Mouse (Mus musculus) small intestine, adult 2 months (tissue): ENCODE data around the gene Csde1. TPM values are rescaled to one million over a fixed set of nuclear protein-coding genes. Genes with fewer than 3 reads are reported as not detected.

Experiments used
- H3K27ac ChIP-seq: fragments of 200-500 bp; 2 replicates; pipeline ENCODE4 v1.5.1; 2012; ENCODE audit warnings: low read depth, low read length, control low read depth, inconsistent platforms; ENCODE audit not compliant: insufficient read depth
- H3K27me3 ChIP-seq: fragments of 200-500 bp; 2 replicates; pipeline ENCODE4 v1.6.1; 2012; ENCODE audit warnings: mild to moderate bottlenecking, moderate library complexity, low read length, inconsistent platforms; ENCODE audit not compliant: control insufficient read depth, insufficient read depth
- H3K36me3 ChIP-seq: fragments of 200-500 bp; 2 replicates; pipeline ENCODE4 v1.6.1; 2012; ENCODE audit warnings: mild to moderate bottlenecking, low read length, control low read depth, inconsistent platforms; ENCODE audit not compliant: control insufficient read depth, insufficient read depth
- H3K4me1 ChIP-seq: fragments of 200-500 bp; 2 replicates; pipeline ENCODE4 v1.6.1; 2012; ENCODE audit warnings: low read length, inconsistent platforms, mixed read lengths; ENCODE audit not compliant: control insufficient read depth, insufficient read depth, insufficient read length
- H3K4me3 ChIP-seq: fragments of 200-500 bp; 2 replicates; pipeline ENCODE4 v1.5.1; 2012; ENCODE audit warnings: low read depth, mild to moderate bottlenecking, control low read depth, inconsistent platforms, low read length, moderate library complexity
- CTCF ChIP-seq: fragments of 200-500 bp; IDR thresholded peaks from 2 replicates; pipeline ENCODE4 v1.5.1; 2012; ENCODE audit warnings: low read depth, mild to moderate bottlenecking, control low read depth, inconsistent platforms, low read length, moderate library complexity, mixed read lengths; ENCODE audit not compliant: insufficient replicate concordance, insufficient read length; ENCODE audit errors: extremely low read depth
- POLR2A ChIP-seq: fragments of 200-500 bp; IDR thresholded peaks from 2 replicates; pipeline ENCODE4 v1.6.1; 2012; ENCODE audit warnings: low read depth, mild to moderate bottlenecking, control low read depth, inconsistent platforms, low read length, moderate library complexity
- WGBS: fragments of 180-500 bp; shearing (Covaris S2); methylation state at CpG from one replicate; pipeline ENCODE4 v1.1.7; 2018; 5-methylcytosine and 5-hydroxymethylcytosine counted together
- polyA plus RNA-seq: library from polyadenylated mRNA; depleted of rRNA; stranded (reverse); fragments of >200 nt; gene quantifications from 2 replicates; pipeline ENCODE4 v1.2.3, GENCODE M21; 2012; rRNA removed

Gene Csde1
- polyA plus RNA-seq = 4.1 and 9.2 TPM in 2 replicates

GRCm38 (mm10) chr3:103020249-103020942 lies at the start of gene Csde1:
Csde1 (plus strand) TSS chr3:103020426.
- under 1% methylated on average over 55 of the region's 55 CpGs for WGBS
- Histone ChIP-seq H3K4me1 (peaks cover 5% of the 10 kb centered on the region; the same call in 1 of the 2 replicates), H3K36me3 (no peaks in the 10 kb centered on the region; the same call in 1 of the 2 replicates), H3K27ac (peak within 1 kb of the TSS; percentile 95), H3K4me3 (peak within 1 kb of the TSS; percentile 87), H3K27me3 (no peaks in the 10 kb centered on the region)
- TF ChIP-seq CTCF = peak; percentile 4; the same call in 1 of the 2 replicates
- TF ChIP-seq POLR2A = peak; percentile 84

- 52% methylated on average over 3 of the region's 3 CpGs for WGBS
- no peak overlapping the region for H3K4me3 ChIP-seq
These were observed 49.7 kb upstream of the Csde1 start for GRCm38 (mm10) chr3:102970508-102970907.

GRCm38 (mm10) chr3:102976906-102977305 lies 43.3 kb upstream of the Csde1 start:
- H3K27ac ChIP-seq = no peak overlapping the region
- WGBS = 26% methylated on average over 4 of the region's 4 CpGs
- no peak for TF ChIP-seq POLR2A
- TF ChIP-seq CTCF = no peak
- H3K36me3 ChIP-seq = no peaks in the 10 kb centered on the region
- H3K4me1 ChIP-seq = peaks cover 5% of the 10 kb centered on the region; the same call in 1 of the 2 replicates
- no peaks in the 10 kb centered on the region for H3K27me3 ChIP-seq
- H3K4me3 ChIP-seq = no peak overlapping the region

More at GRCm38 (mm10) chr3:102970508-102970907, 49.7 kb upstream of the Csde1 start:
- Histone ChIP-seq H3K27me3 (no peaks in the 10 kb centered on the region), H3K27ac (no peak overlapping the region), H3K36me3 (no peaks in the 10 kb centered on the region), H3K4me1 (peaks cover 12% of the 10 kb centered on the region)
- TF ChIP-seq CTCF (no peak), POLR2A (no peak)

- TF ChIP-seq CTCF (no peak), POLR2A (no peak)
- WGBS = 54% methylated on average over 10 of the region's 10 CpGs
- no peak overlapping the region for H3K4me3 ChIP-seq
- H3K36me3 ChIP-seq = no peaks in the 10 kb centered on the region
- no peaks in the 10 kb centered on the region for H3K27me3 ChIP-seq
- no peak overlapping the region for H3K27ac ChIP-seq
- peaks cover 5% of the 10 kb centered on the region; the same call in 1 of the 2 replicates for H3K4me1 ChIP-seq
These were observed 40.5 kb upstream of the Csde1 start for GRCm38 (mm10) chr3:102979550-102980348.

- 71% methylated on average over 3 of the region's 3 CpGs for WGBS
- Histone ChIP-seq H3K36me3 (no peaks in the 10 kb centered on the region), H3K4me3 (no peak overlapping the region), H3K27me3 (no peaks in the 10 kb centered on the region), H3K4me1 (peaks cover 5% of the 10 kb centered on the region; the same call in 1 of the 2 replicates), H3K27ac (no peak overlapping the region)
- no peak for TF ChIP-seq POLR2A
- TF ChIP-seq CTCF = no peak
These were observed 39.9 kb upstream of the Csde1 start for GRCm38 (mm10) chr3:102980349-102980736.

GRCm38 (mm10) chr3:102991041-102991440 lies 29.2 kb upstream of the Csde1 start:
- 73% methylated on average over 8 of the region's 8 CpGs for WGBS
- H3K4me1 ChIP-seq = peaks cover 3% of the 10 kb centered on the region; the same call in 1 of the 2 replicates
- no peaks in the 10 kb centered on the region for H3K27me3 ChIP-seq
- H3K4me3 ChIP-seq = no peak overlapping the region
- no peak overlapping the region for H3K27ac ChIP-seq
- no peak for TF ChIP-seq CTCF
- no peaks in the 10 kb centered on the region for H3K36me3 ChIP-seq

- Histone ChIP-seq H3K27me3 (no peaks in the 10 kb centered on the region), H3K36me3 (no peaks in the 10 kb centered on the region), H3K4me3 (no peak overlapping the region), H3K27ac (no peak overlapping the region), H3K4me1 (peaks cover 3% of the 10 kb centered on the region; the same call in 1 of the 2 replicates)
- TF ChIP-seq POLR2A = no peak
- no peak for TF ChIP-seq CTCF
- 25% methylated on average over 3 of the region's 3 CpGs for WGBS
These were observed 27.3 kb upstream of the Csde1 start for GRCm38 (mm10) chr3:102992936-102993335.
